Mouse (Mus musculus): ENCODE measurements at regions not wholly inside any gene's neighbourhood (a gene's known extent, or its start where the extent isn't known, plus 50 kb on each side); places are given as distances from the start of the nearest gene placed in this dataset.
A peak's percentile ranks its signal among the peaks of the same experiment; 100 is the strongest.

- TF ChIP-seq CTCF (IDR thresholded peaks at IDR 0.05) (peak; percentile 44), POLR2A (IDR thresholded peaks at IDR 0.05; ENCODE audit: insufficient read depth, low read depth, low read length) (no peak)
Observed at GRCm38 (mm10) chr12:70599731-70600130, 146.8 kb downstream of the Tmx1 start.

All from heart, adult 2 months (tissue).